Mouse (Mus musculus) CH12.LX (cell line): ENCODE data around the gene Olfr643.

Experiments
- CTCF ChIP-seq, 2 experiments: IDR thresholded peaks in 1 of 2; conservative IDR thresholded peaks in 1 of 2; 2 replicates each; pipeline ENCODE4 v1.5.1; 2011 to 2012; ENCODE audit warnings: low read depth in 2 of 2, low read length in 2 of 2, improper control_type of control experiment in 1 of 2, inconsistent platforms in 1 of 2, mild to moderate bottlenecking in 1 of 2, moderate library complexity in 1 of 2
- E2F4 ChIP-seq: IDR thresholded peaks from 2 replicates; pipeline ENCODE4 v1.6.1; 2011; ENCODE audit warnings: low read depth, low read length, improper control_type of control experiment; ENCODE audit not compliant: insufficient replicate concordance
- EP300 ChIP-seq: IDR thresholded peaks from 2 replicates; pipeline ENCODE4 v1.6.1; 2011; ENCODE audit warnings: low read length, improper control_type of control experiment
- HCFC1 ChIP-seq: IDR thresholded peaks from 2 replicates; pipeline ENCODE4 v1.6.1; 2012; ENCODE audit warnings: low read depth, mild to moderate bottlenecking, inconsistent platforms, low read length, improper control_type of control experiment
- MAFK ChIP-seq: IDR thresholded peaks from 2 replicates; pipeline ENCODE4 v1.6.1; 2011; ENCODE audit warnings: low read length, improper control_type of control experiment; ENCODE audit not compliant: insufficient replicate concordance
- MYC ChIP-seq: IDR thresholded peaks from 2 replicates; pipeline ENCODE4 v1.6.1; 2011; ENCODE audit warnings: low read depth, mild to moderate bottlenecking, improper control_type of control experiment, low read length
- NRF1 ChIP-seq: IDR thresholded peaks from 2 replicates; pipeline ENCODE4 v1.6.1; 2014; ENCODE audit warnings: low read depth, mild to moderate bottlenecking, inconsistent platforms, low read length, improper control_type of control experiment, moderate library complexity
- POLR2A ChIP-seq: IDR thresholded peaks from 2 replicates; pipeline ENCODE4 v1.6.1; 2011; ENCODE audit warnings: low read depth, mild to moderate bottlenecking, improper control_type of control experiment, low read length
- UBTF ChIP-seq: IDR thresholded peaks from 2 replicates; pipeline ENCODE4 v1.6.1; 2012; ENCODE audit warnings: low read depth, mild to moderate bottlenecking, inconsistent platforms, low read length, improper control_type of control experiment, moderate library complexity
- USF1 ChIP-seq: IDR thresholded peaks from 2 replicates; pipeline ENCODE4 v1.6.1; 2014; ENCODE audit warnings: low read depth, mild to moderate bottlenecking, inconsistent platforms, low read length, improper control_type of control experiment
- ZC3H11A ChIP-seq: IDR thresholded peaks from 2 replicates; pipeline ENCODE4 v1.6.1; 2012; ENCODE audit warnings: low read depth, mild to moderate bottlenecking, inconsistent platforms, low read length, improper control_type of control experiment
- ZKSCAN1 ChIP-seq: IDR thresholded peaks from 2 replicates; pipeline ENCODE4 v1.6.1; 2012; ENCODE audit warnings: low read depth, inconsistent platforms, low read length, improper control_type of control experiment, borderline replicate concordance
- ZNF384 ChIP-seq: IDR thresholded peaks from 2 replicates; pipeline ENCODE4 v1.6.1; 2012; ENCODE audit warnings: low read depth, low read length, improper control_type of control experiment, inconsistent platforms

- TF ChIP-seq CTCF (conservative IDR thresholded peaks at IDR 0.05 in 1 of 2, IDR thresholded peaks at IDR 0.05 in 1 of 2; ENCODE audit: low read depth in 2 of 2, low read length in 2 of 2) = no peak
- no peak for TF ChIP-seq POLR2A
- no peak for TF ChIP-seq NRF1
- TF ChIP-seq EP300 = no peak
- no peak for TF ChIP-seq USF1
- TF ChIP-seq E2F4 = no peak
- TF ChIP-seq MAFK = no peak
- no peak for TF ChIP-seq ZNF384
- TF ChIP-seq HCFC1 = no peak
- no peak for TF ChIP-seq ZKSCAN1
- no peak for TF ChIP-seq ZC3H11A
- TF ChIP-seq UBTF = no peak
- TF ChIP-seq MYC = no peak
Measured at GRCm38 (mm10) chr7:104059215-104059614, 78.0 kb downstream of the Olfr643 start.
